Mouse (Mus musculus) kidney, embryonic 14.5 days (tissue): Measurements from ENCODE around the gene Ltbp1. TPM values are rescaled to one million over a fixed set of nuclear protein-coding genes. Genes with fewer than 3 reads are reported as not detected.

Experiments
- ATAC-seq: fragments of 200-750 bp; cut with Nextera tagmentation; 2 replicates; pipeline ENCODE4 v1.8.0; 2017; ENCODE audit warnings: moderate number of reproducible peaks, mild to moderate bottlenecking, moderate TSS enrichment, moderate library complexity; ENCODE audit not compliant: low FRiP score, low TSS enrichment
- H3K27ac ChIP-seq: fragments of 300-500 bp; sonication (generic); 2 replicates; pipeline ENCODE4 v1.5.1; 2014; ENCODE audit warnings: low read depth, mild to moderate bottlenecking, low read length, moderate library complexity, mixed read lengths
- H3K27me3 ChIP-seq: fragments of 300-500 bp; sonication (generic); 2 replicates; pipeline ENCODE4 v1.6.1; 2014; ENCODE audit warnings: mild to moderate bottlenecking, low read length; ENCODE audit not compliant: control insufficient read depth, insufficient read depth
- H3K36me3 ChIP-seq: fragments of 300-500 bp; sonication (generic); 2 replicates; pipeline ENCODE4 v1.6.1; 2014; ENCODE audit warnings: low read length, mixed read lengths; ENCODE audit not compliant: control insufficient read depth, insufficient read depth
- H3K4me1 ChIP-seq: fragments of 300-500 bp; sonication (generic); 2 replicates; pipeline ENCODE4 v1.6.1; 2014; ENCODE audit warnings: low read length, mixed read lengths; ENCODE audit not compliant: control insufficient read depth, insufficient read depth
- H3K4me2 ChIP-seq: fragments of 300-500 bp; sonication (generic); replicated peaks from 2 replicates; pipeline ENCODE4 v1.6.1; 2014; ENCODE audit warnings: low read depth, mild to moderate bottlenecking, low read length
- H3K4me3 ChIP-seq: fragments of 300-500 bp; sonication (generic); 2 replicates; pipeline ENCODE4 v1.5.1; 2014; ENCODE audit warnings: mild to moderate bottlenecking, low read length
- H3K9ac ChIP-seq: fragments of 300-500 bp; sonication (generic); 2 replicates; pipeline ENCODE4 v1.6.1; 2014; ENCODE audit warnings: low read depth, mild to moderate bottlenecking, low read length, moderate library complexity
- H3K9me3 ChIP-seq: fragments of 300-500 bp; sonication (generic); 2 replicates; pipeline ENCODE4 v1.6.1; 2016; ENCODE audit warnings: low read length; ENCODE audit not compliant: control insufficient read depth
- WGBS: fragments of 180-500 bp; shearing (Covaris S2); extraction: QIAGEN DNeasy Blood & Tissue Kit; methylation state at CpG from one replicate; pipeline ENCODE4 v1.1.7; 2014; 5-methylcytosine and 5-hydroxymethylcytosine counted together
- polyA plus RNA-seq: library from polyadenylated mRNA; unstranded; fragments of >200 nt; fragmentation: Nextera tagmentation; extraction: Ambion mirVana; gene quantifications from 2 replicates; pipeline ENCODE4 v1.2.1, GENCODE M21; 2014

The Ltbp1 gene
- polyA plus RNA-seq, 1 experiment from 2014 or later: 54.7 TPM

- H3K36me3 ChIP-seq: no peaks in the 10 kb centered on the region
- peak; percentile 13; the same call in 1 of the 2 replicates for ATAC-seq
- no peak overlapping the region for H3K9ac ChIP-seq
- peaks cover 5% of the 10 kb centered on the region; the same call in 1 of the 2 replicates for H3K4me1 ChIP-seq
- H3K27ac ChIP-seq: no peak overlapping the region
- WGBS: 59% methylated on average over 24 of the region's 24 CpGs
- H3K27me3 ChIP-seq: no peaks in the 10 kb centered on the region
- H3K4me3 ChIP-seq: no peak overlapping the region
- peak overlapping the region; percentile 2; the same call in 1 of the 2 replicates for H3K4me2 ChIP-seq
- H3K9me3 ChIP-seq: no peaks in the 10 kb centered on the region
Observed at GRCm38 (mm10) chr17:75177920-75178867, 172.8 kb downstream of the Ltbp1 start.

DNA sequence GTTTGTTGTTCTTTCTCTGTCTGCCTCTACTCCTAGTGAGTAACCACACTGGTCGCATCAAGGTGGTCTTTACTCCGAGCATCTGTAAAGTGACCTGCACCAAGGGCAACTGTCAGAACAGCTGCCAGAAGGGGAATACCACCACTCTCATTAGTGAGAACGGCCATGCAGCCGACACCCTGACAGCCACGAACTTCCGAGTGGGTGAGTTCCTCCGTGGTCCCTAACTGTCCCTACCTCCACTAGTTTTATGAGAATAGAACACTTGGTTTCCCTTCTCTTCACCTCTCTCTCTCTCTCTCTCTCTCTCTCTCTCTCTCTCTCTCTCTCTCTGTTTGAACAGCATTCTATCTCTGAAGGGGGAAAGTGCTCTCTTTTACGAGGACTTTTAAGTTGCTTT is 173.6 kb downstream of the Ltbp1 start:
- H3K4me1 ChIP-seq: peaks cover 5% of the 10 kb centered on the region; the same call in 1 of the 2 replicates
- H3K4me2 ChIP-seq: no peak overlapping the region
- H3K36me3 ChIP-seq: no peaks in the 10 kb centered on the region
- no peaks in the 10 kb centered on the region for H3K27me3 ChIP-seq
- no peak for ATAC-seq
- H3K9me3 ChIP-seq: no peaks in the 10 kb centered on the region
- no peak overlapping the region for H3K9ac ChIP-seq
- no peak overlapping the region for H3K27ac ChIP-seq
- no peak overlapping the region for H3K4me3 ChIP-seq
- 45% methylated on average over 8 of the region's 8 CpGs for WGBS

DNA sequence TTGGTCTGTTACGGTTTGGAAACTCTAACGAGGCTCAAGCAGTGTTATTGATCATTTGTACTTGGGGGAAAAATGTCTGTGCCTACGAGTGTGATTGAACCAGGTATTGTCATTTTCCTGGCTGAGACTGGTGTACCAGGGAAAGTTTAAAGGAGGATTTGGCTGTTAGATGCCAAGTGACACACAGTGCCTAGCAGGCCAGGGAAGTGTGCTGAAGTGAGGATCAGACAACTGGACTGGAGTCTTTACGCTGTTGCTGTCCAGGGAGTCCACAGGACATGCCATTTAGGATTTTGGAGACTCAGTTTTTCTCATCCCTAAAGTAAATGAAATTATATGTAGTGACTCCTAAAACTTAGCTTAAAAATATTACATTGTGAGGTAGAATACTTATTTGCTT is 174.9 kb downstream of the Ltbp1 start:
- Histone ChIP-seq H3K4me1 (peaks cover 5% of the 10 kb centered on the region; the same call in 1 of the 2 replicates), H3K36me3 (no peaks in the 10 kb centered on the region), H3K9me3 (no peaks in the 10 kb centered on the region), H3K9ac (no peak overlapping the region), H3K27ac (no peak overlapping the region), H3K4me2 (no peak overlapping the region), H3K27me3 (no peaks in the 10 kb centered on the region), H3K4me3 (no peak overlapping the region)
- 87% methylated on average over 4 of the region's 4 CpGs for WGBS
- no peak for ATAC-seq

- H3K4me1 ChIP-seq: peaks cover 5% of the 10 kb centered on the region; the same call in 1 of the 2 replicates
- no peaks in the 10 kb centered on the region for H3K27me3 ChIP-seq
- H3K4me2 ChIP-seq: no peak overlapping the region
- H3K27ac ChIP-seq: no peak overlapping the region
- no peak overlapping the region for H3K9ac ChIP-seq
- H3K9me3 ChIP-seq: peaks cover 2% of the 10 kb centered on the region; the same call in 1 of the 2 replicates
- no peaks in the 10 kb centered on the region for H3K36me3 ChIP-seq
- H3K4me3 ChIP-seq: no peak overlapping the region
- ATAC-seq: no peak
- WGBS: 78% methylated on average over 12 of the region's 12 CpGs
Observed at GRCm38 (mm10) chr17:75180956-75181588, 175.7 kb downstream of the Ltbp1 start.

- ATAC-seq: peak; percentile 51; the same call in 1 of the 2 replicates
- WGBS: 71% methylated on average over 14 of the region's 14 CpGs
Observed at GRCm38 (mm10) chr17:75182319-75183001, 177.1 kb downstream of the Ltbp1 start.

GRCm38 (mm10) chr17:75186732-75187509 is 181.6 kb downstream of the Ltbp1 start:
- Histone ChIP-seq H3K36me3 (no peaks in the 10 kb centered on the region), H3K9ac (no peak overlapping the region), H3K27ac (no peak overlapping the region), H3K4me3 (no peak overlapping the region), H3K27me3 (no peaks in the 10 kb centered on the region), H3K9me3 (peaks cover 2% of the 10 kb centered on the region; the same call in 1 of the 2 replicates), H3K4me2 (no peak overlapping the region), H3K4me1 (no peaks in the 10 kb centered on the region)
- 90% methylated on average over 8 of the region's 8 CpGs for WGBS
- no peak for ATAC-seq

More at GRCm38 (mm10) chr17:75182319-75183001, 177.1 kb downstream of the Ltbp1 start:
- Histone ChIP-seq H3K4me1 (peaks cover 5% of the 10 kb centered on the region; the same call in 1 of the 2 replicates), H3K27ac (no peak overlapping the region), H3K36me3 (no peaks in the 10 kb centered on the region), H3K4me3 (no peak overlapping the region), H3K9ac (no peak overlapping the region), H3K9me3 (peaks cover 2% of the 10 kb centered on the region; the same call in 1 of the 2 replicates), H3K4me2 (no peak overlapping the region), H3K27me3 (no peaks in the 10 kb centered on the region)

GRCm38 (mm10) chr17:75196952-75197351 is 191.6 kb downstream of the Ltbp1 start:
- Histone ChIP-seq H3K4me3 (no peak overlapping the region), H3K9ac (no peak overlapping the region)

GRCm38 (mm10) chr17:75198767-75199166 is 193.4 kb downstream of the Ltbp1 start:
- Histone ChIP-seq H3K9me3 (no peaks in the 10 kb centered on the region), H3K4me2 (no peak overlapping the region), H3K4me3 (no peak overlapping the region), H3K4me1 (no peaks in the 10 kb centered on the region), H3K9ac (no peak overlapping the region), H3K36me3 (no peaks in the 10 kb centered on the region), H3K27me3 (no peaks in the 10 kb centered on the region), H3K27ac (no peak overlapping the region)
- WGBS: 94% methylated on average over 2 of the region's 2 CpGs
- ATAC-seq: no peak

More at GRCm38 (mm10) chr17:75196952-75197351, 191.6 kb downstream of the Ltbp1 start:
- no peaks in the 10 kb centered on the region for H3K36me3 ChIP-seq
- H3K4me2 ChIP-seq: no peak overlapping the region
- WGBS: 86% methylated on average over 2 of the region's 2 CpGs
- H3K4me1 ChIP-seq: no peaks in the 10 kb centered on the region
- no peaks in the 10 kb centered on the region for H3K27me3 ChIP-seq
- H3K27ac ChIP-seq: no peak overlapping the region
- ATAC-seq: no peak
- H3K9me3 ChIP-seq: no peaks in the 10 kb centered on the region
